Mouse (Mus musculus) forebrain, embryonic 16.5 days (tissue): Measurements from ENCODE around the gene Ctcfl. TPM values are rescaled to one million over a fixed set of nuclear protein-coding genes. Genes with fewer than 3 reads are reported as not detected.
"Not testable (repeated sequence)": the region's sequence is repeated elsewhere in the genome, so short reads cannot be mapped to it uniquely, and the experiment has no call there.

Source experiments
- ATAC-seq: fragments of 200-750 bp; cut with Nextera tagmentation; 2 replicates; pipeline ENCODE4 v1.8.0; 2017; ENCODE audit warnings: mild to moderate bottlenecking, moderate library complexity
- H3K27ac ChIP-seq: fragments of 300-500 bp; sonication (generic); 2 replicates; pipeline ENCODE4 v1.5.1; 2014; ENCODE audit warnings: low read length, control low read depth
- H3K27me3 ChIP-seq: fragments of 300-500 bp; sonication (generic); replicated peaks from 2 replicates; pipeline ENCODE4 v1.6.1; 2014; ENCODE audit warnings: low read length; ENCODE audit not compliant: control insufficient read depth, insufficient read depth
- H3K36me3 ChIP-seq: fragments of 300-500 bp; sonication (generic); 2 replicates; pipeline ENCODE4 v1.6.1; 2014; ENCODE audit not compliant: control insufficient read depth, insufficient read depth
- H3K4me1 ChIP-seq: fragments of 300-500 bp; sonication (generic); replicated peaks from 2 replicates; pipeline ENCODE4 v1.6.1; 2014; ENCODE audit warnings: low read length; ENCODE audit not compliant: control insufficient read depth, insufficient read depth
- H3K4me2 ChIP-seq: fragments of 300-500 bp; sonication (generic); 2 replicates; pipeline ENCODE4 v1.6.1; 2014; ENCODE audit warnings: mild to moderate bottlenecking, low read length, control low read depth
- H3K4me3 ChIP-seq: fragments of 300-500 bp; sonication (generic); replicated peaks from 2 replicates; pipeline ENCODE4 v1.5.1; 2014; ENCODE audit warnings: mild to moderate bottlenecking, low read length, control low read depth
- H3K9ac ChIP-seq: fragments of 300-500 bp; sonication (generic); replicated peaks from 2 replicates; pipeline ENCODE4 v1.6.1; 2014; ENCODE audit warnings: low read depth, low read length, control low read depth
- H3K9me3 ChIP-seq: fragments of 300-500 bp; sonication (generic); 2 replicates; pipeline ENCODE4 v1.6.1; 2016; ENCODE audit warnings: low read length; ENCODE audit not compliant: control insufficient read depth
- WGBS: fragments of 180-500 bp; shearing (Covaris S2); extraction: QIAGEN DNeasy Blood & Tissue Kit; methylation state at CpG from one replicate; pipeline ENCODE4 v1.1.7; 2014; 5-methylcytosine and 5-hydroxymethylcytosine counted together
- polyA plus RNA-seq: library from polyadenylated mRNA; unstranded; fragments of >200 nt; fragmentation: Nextera tagmentation; extraction: Ambion mirVana; gene quantifications from 2 replicates; pipeline ENCODE4 v1.2.1, GENCODE M21; 2015

The Ctcfl gene
- polyA plus RNA-seq, 1 experiment from 2014 or later = not detected

- no peaks in the 10 kb centered on the region for H3K4me1 ChIP-seq
- no peak overlapping the region for H3K4me3 ChIP-seq
- H3K27ac ChIP-seq = no peak overlapping the region
- no peak overlapping the region for H3K9ac ChIP-seq
- H3K4me2 ChIP-seq = no peak overlapping the region
- H3K36me3 ChIP-seq = no peaks in the 10 kb centered on the region
- H3K9me3 ChIP-seq = no peaks in the 10 kb centered on the region
- 84% methylated on average over 9 of the region's 9 CpGs for WGBS
- ATAC-seq = no peak
- H3K27me3 ChIP-seq = no peaks in the 10 kb centered on the region
Measured at GRCm38 (mm10) chr2:173106409-173106808, 12.9 kb downstream of the Ctcfl start.

- 92% methylated on average over 10 of the region's 10 CpGs for WGBS
- not testable (repeated sequence) for H3K36me3 ChIP-seq, H3K27ac ChIP-seq, H3K9ac ChIP-seq, H3K27me3 ChIP-seq, H3K4me1 ChIP-seq, H3K9me3 ChIP-seq, H3K4me2 ChIP-seq, H3K4me3 ChIP-seq, ATAC-seq
Measured at GRCm38 (mm10) chr2:173097337-173097736, 22.0 kb downstream of the Ctcfl start.

DNA sequence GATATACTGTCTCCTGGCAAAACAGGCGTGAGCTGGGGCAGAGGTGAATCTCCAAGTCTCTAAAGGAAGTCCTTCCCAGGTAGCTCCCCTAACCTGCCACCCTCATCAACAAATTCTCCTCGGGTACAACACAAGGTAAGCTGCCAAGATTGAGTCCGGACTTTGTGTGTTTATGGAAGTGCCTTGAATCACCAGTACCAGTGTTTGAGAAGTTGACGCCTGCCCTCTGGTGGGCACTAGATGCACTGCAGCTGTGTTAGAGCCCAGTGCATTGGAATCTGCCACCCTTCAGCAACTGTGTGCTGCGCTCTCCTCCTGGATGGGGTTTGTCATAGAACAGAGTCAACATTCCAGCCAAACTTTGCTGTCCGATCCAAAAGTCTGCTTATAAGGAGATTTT, 29.9 kb downstream of the Ctcfl start:
- Histone ChIP-seq H3K27ac (no peak overlapping the region), H3K9me3 (no peaks in the 10 kb centered on the region)

GRCm38 (mm10) chr2:173087405-173087804, 31.9 kb downstream of the Ctcfl start:
- no peak overlapping the region for H3K27ac ChIP-seq
- no peaks in the 10 kb centered on the region for H3K9me3 ChIP-seq
- H3K36me3 ChIP-seq = no peaks in the 10 kb centered on the region
- H3K4me2 ChIP-seq = no peak overlapping the region
- H3K27me3 ChIP-seq = no peaks in the 10 kb centered on the region
- WGBS = 63% methylated on average over 13 of the region's 13 CpGs
- no peaks in the 10 kb centered on the region for H3K4me1 ChIP-seq
- H3K9ac ChIP-seq = no peak overlapping the region
- H3K4me3 ChIP-seq = no peak overlapping the region
- no peak for ATAC-seq

More for the DNA sequence above, 29.9 kb downstream of the Ctcfl start:
- Histone ChIP-seq H3K27me3 (no peaks in the 10 kb centered on the region), H3K36me3 (no peaks in the 10 kb centered on the region), H3K4me2 (no peak overlapping the region), H3K4me1 (no peaks in the 10 kb centered on the region), H3K4me3 (no peak overlapping the region), H3K9ac (no peak overlapping the region)
- WGBS = 21% methylated on average over 6 of the region's 6 CpGs
- peak; percentile 75 for ATAC-seq

DNA sequence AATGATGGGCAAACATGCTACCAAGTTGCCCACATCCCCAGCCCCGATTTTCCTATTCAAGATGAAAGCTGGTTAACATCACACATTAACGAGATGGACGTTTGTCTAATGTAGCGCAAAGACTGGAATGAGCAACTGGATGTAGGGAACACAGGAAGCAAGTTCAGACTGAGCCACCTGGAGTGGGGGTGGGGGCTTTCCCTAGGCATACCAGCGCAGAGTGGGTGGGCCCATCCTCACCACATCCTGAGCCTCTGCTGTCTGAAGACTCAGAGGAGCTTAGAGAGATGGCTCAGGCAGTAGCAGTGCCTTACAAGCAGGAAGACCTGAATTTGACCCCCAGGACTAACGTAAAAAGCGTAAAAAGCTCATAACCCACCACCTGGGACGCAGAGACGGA, 33.6 kb downstream of the Ctcfl start:
- Histone ChIP-seq H3K4me1 (no peaks in the 10 kb centered on the region), H3K36me3 (no peaks in the 10 kb centered on the region), H3K9me3 (no peaks in the 10 kb centered on the region), H3K27me3 (no peaks in the 10 kb centered on the region), H3K9ac (no peak overlapping the region), H3K4me2 (no peak overlapping the region), H3K27ac (no peak overlapping the region), H3K4me3 (no peak overlapping the region)
- 79% methylated on average over 9 of the region's 9 CpGs for WGBS
- no peak for ATAC-seq

- 95% methylated on average over 11 of the region's 11 CpGs for WGBS
Measured at GRCm38 (mm10) chr2:173084871-173085270, 34.5 kb downstream of the Ctcfl start.

GRCm38 (mm10) chr2:173083712-173084475, 35.4 kb downstream of the Ctcfl start:
- H3K27me3 ChIP-seq = no peaks in the 10 kb centered on the region
- no peak overlapping the region for H3K4me2 ChIP-seq
- no peak overlapping the region for H3K27ac ChIP-seq
- H3K4me3 ChIP-seq = no peak overlapping the region
- no peaks in the 10 kb centered on the region for H3K4me1 ChIP-seq
- no peak overlapping the region for H3K9ac ChIP-seq
- ATAC-seq = no peak
- H3K9me3 ChIP-seq = no peaks in the 10 kb centered on the region
- H3K36me3 ChIP-seq = no peaks in the 10 kb centered on the region
- WGBS = 13% methylated on average over 13 of the region's 13 CpGs

More at GRCm38 (mm10) chr2:173084871-173085270, 34.5 kb downstream of the Ctcfl start:
- Histone ChIP-seq H3K4me1 (no peaks in the 10 kb centered on the region), H3K9me3 (no peaks in the 10 kb centered on the region), H3K27ac (no peak overlapping the region), H3K4me3 (no peak overlapping the region), H3K36me3 (no peaks in the 10 kb centered on the region), H3K27me3 (no peaks in the 10 kb centered on the region), H3K9ac (no peak overlapping the region), H3K4me2 (no peak overlapping the region)
- ATAC-seq = no peak

GRCm38 (mm10) chr2:173083106-173083505, 36.2 kb downstream of the Ctcfl start:
- no peak overlapping the region for H3K27ac ChIP-seq
- H3K9ac ChIP-seq = no peak overlapping the region
- ATAC-seq = no peak
- H3K4me1 ChIP-seq = no peaks in the 10 kb centered on the region
- H3K4me2 ChIP-seq = no peak overlapping the region
- H3K4me3 ChIP-seq = no peak overlapping the region
- no peaks in the 10 kb centered on the region for H3K27me3 ChIP-seq
- H3K9me3 ChIP-seq = no peaks in the 10 kb centered on the region
- H3K36me3 ChIP-seq = no peaks in the 10 kb centered on the region
- WGBS = 85% methylated on average over 9 of the region's 9 CpGs

DNA sequence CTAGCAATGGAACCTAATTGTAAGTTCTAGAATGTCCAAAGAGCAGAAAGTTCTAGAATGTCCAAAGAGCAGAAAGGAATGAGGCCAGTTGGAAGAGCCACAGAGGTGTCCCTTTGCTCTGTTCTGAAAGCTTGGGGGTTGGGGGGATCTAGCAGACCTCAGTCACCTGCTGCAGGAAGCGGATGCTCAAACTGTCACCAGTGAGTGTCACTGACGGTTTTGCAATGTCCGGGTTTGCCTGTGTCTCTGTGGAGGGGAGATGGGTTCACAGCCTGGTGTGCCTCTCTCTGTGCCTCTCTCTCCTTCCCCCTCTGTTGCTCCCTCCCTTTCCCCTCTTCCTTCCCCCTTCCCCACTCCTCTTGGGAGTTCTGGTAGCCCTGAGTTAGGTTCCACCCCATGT, 36.6 kb downstream of the Ctcfl start:
- H3K4me2 ChIP-seq = no peak overlapping the region
- no peak overlapping the region for H3K27ac ChIP-seq
- no peaks in the 10 kb centered on the region for H3K4me1 ChIP-seq
- no peak overlapping the region for H3K4me3 ChIP-seq
- no peaks in the 10 kb centered on the region for H3K9me3 ChIP-seq
- WGBS = 90% methylated on average over 3 of the region's 3 CpGs
- no peak overlapping the region for H3K9ac ChIP-seq
- no peak for ATAC-seq
- H3K36me3 ChIP-seq = no peaks in the 10 kb centered on the region
- H3K27me3 ChIP-seq = no peaks in the 10 kb centered on the region
